Mouse (Mus musculus) spleen, adult 2 months (tissue): ENCODE measurements around the gene Rps19bp1. TPM values are rescaled to one million over a fixed set of nuclear protein-coding genes. Genes with fewer than 3 reads are reported as not detected.

Experiments used
- DNase-seq, 2 experiments: peaks; one replicate each; pipeline versions ENCODE4 v3.0.0 to v3.0.0-alpha.2; 2012 to 2021; ENCODE audit warnings: low spot score in 2 of 2, low read depth in 1 of 2
- H3K27ac ChIP-seq: fragments of 200-500 bp; 2 replicates; pipeline ENCODE4 v1.5.1; 2012; ENCODE audit warnings: low read length, inconsistent platforms; ENCODE audit not compliant: insufficient read depth
- H3K27me3 ChIP-seq: fragments of 200-500 bp; 2 replicates; pipeline ENCODE4 v1.6.1; 2012; ENCODE audit warnings: mild to moderate bottlenecking, moderate library complexity, low read length, inconsistent platforms; ENCODE audit not compliant: control insufficient read depth, insufficient read depth
- H3K36me3 ChIP-seq: fragments of 200-500 bp; 2 replicates; pipeline ENCODE4 v1.6.1; 2012; ENCODE audit warnings: mild to moderate bottlenecking, low read length, inconsistent platforms; ENCODE audit not compliant: control insufficient read depth, insufficient read depth
- H3K4me1 ChIP-seq: fragments of 200-500 bp; 2 replicates; pipeline ENCODE4 v1.6.1; 2011; ENCODE audit warnings: inconsistent platforms; ENCODE audit not compliant: control insufficient read depth, insufficient read depth, insufficient read length
- H3K4me3 ChIP-seq: fragments of 200-500 bp; 2 replicates; pipeline ENCODE4 v1.5.1; 2011; ENCODE audit warnings: mild to moderate bottlenecking, inconsistent platforms; ENCODE audit not compliant: insufficient read depth, insufficient read length; ENCODE audit errors: extremely low read depth
- CTCF ChIP-seq: fragments of 200-500 bp; IDR thresholded peaks from 2 replicates; pipeline ENCODE4 v1.5.1; 2011; ENCODE audit warnings: mild to moderate bottlenecking, inconsistent platforms; ENCODE audit not compliant: insufficient read depth, insufficient read length, insufficient replicate concordance; ENCODE audit errors: extremely low read depth
- POLR2A ChIP-seq: fragments of 200-500 bp; IDR thresholded peaks from 2 replicates; pipeline ENCODE4 v1.6.1; 2011; ENCODE audit warnings: low read depth, low read length, inconsistent platforms
- WGBS: fragments of 180-500 bp; shearing (Covaris S2); methylation state at CpG from one replicate; pipeline ENCODE4 v1.1.7; 2018; 5-methylcytosine and 5-hydroxymethylcytosine counted together
- polyA plus RNA-seq: library from polyadenylated mRNA; depleted of rRNA; stranded (reverse); fragments of >200 nt; gene quantifications from 2 replicates; pipeline ENCODE4 v1.2.3, GENCODE M21; 2012

Gene Rps19bp1
- polyA plus RNA-seq, 1 experiment, result 10.4 TPM

GRCm38 (mm10) chr15:80257602-80258239 is 6.4 kb downstream of the Rps19bp1 start:
- no peak overlapping the region for H3K4me3 ChIP-seq
- 57% methylated on average over 4 of the region's 4 CpGs for WGBS

DNA sequence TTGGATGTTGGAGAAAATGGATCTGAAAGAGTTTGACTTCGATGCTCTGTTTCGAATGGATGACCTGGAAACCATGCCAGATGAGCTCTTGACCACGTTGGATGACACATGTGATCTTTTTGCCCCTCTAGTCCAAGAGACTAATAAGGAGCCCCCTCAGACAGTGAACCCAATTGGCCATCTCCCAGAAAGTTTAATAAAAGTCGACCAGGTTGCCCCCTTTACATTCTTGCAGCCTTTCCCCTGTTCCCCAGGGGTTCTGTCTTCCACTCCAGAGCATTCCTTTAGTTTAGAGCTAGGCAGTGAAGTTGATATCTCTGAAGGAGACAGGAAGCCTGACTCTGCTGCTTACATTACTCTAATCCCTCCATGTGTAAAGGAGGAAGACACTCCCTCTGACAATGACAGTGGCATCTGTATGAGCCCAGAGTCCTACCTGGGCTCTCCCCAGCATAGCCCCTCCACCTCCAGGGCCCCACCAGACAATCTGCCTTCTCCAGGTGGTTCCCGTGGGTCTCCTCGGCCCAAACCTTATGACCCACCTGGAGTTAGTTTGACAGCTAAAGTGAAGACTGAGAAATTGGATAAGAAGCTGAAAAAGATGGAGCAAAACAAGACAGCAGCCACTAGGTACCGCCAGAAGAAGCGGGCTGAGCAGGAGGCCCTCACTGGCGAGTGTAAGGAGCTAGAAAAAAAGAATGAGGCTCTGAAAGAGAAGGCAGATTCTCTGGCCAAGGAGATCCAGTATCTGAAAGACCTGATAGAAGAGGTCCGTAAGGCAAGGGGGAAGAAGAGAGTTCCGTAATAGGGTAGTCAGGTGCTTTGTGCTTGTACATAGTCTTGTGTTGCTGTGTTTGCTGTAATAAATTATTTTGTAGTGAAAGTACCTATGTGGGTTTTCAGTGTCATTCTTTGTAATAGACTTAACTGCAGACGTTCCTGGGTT is 7.2 kb downstream of the Rps19bp1 start:
- H3K4me3 ChIP-seq, result peak overlapping the region; percentile 89
- TF ChIP-seq CTCF (no peak), POLR2A (no peak)
- peak overlapping the region; percentile 20; the same call in 1 of the 2 replicates for H3K27ac ChIP-seq
- no peaks in the 10 kb centered on the region for H3K27me3 ChIP-seq
- 70% methylated on average over 12 of the region's 12 CpGs for WGBS
- no peak for DNase-seq
- H3K4me1 ChIP-seq, result peaks cover 9% of the 10 kb centered on the region; the same call in 1 of the 2 replicates
- H3K36me3 ChIP-seq, result peaks cover 27% of the 10 kb centered on the region

More at GRCm38 (mm10) chr15:80257602-80258239, 6.4 kb downstream of the Rps19bp1 start:
- H3K27me3 ChIP-seq, result no peaks in the 10 kb centered on the region
- H3K36me3 ChIP-seq, result peaks cover 27% of the 10 kb centered on the region
- H3K4me1 ChIP-seq, result peaks cover 9% of the 10 kb centered on the region; the same call in 1 of the 2 replicates
- H3K27ac ChIP-seq, result no peak overlapping the region
- TF ChIP-seq POLR2A, result no peak
- TF ChIP-seq CTCF, result no peak
- no peak for DNase-seq

DNA sequence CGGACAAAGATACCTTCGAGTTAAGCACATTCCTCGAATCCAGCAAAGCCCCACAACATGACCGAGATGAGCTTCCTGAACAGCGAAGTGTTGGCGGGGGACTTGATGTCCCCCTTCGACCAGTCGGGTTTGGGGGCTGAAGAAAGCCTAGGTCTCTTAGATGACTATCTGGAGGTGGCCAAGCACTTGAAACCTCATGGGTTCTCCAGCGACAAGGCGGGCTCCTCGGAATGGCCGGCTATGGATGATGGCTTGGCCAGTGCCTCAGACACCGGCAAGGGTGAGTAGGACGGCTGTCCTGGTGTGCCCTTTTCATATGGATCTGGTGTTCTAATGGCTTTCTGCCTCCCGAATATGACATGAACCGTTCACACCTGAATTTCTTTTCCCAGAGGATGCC is 7.9 kb downstream of the Rps19bp1 start:
- Histone ChIP-seq H3K27me3 (no peaks in the 10 kb centered on the region), H3K4me3 (peak overlapping the region; percentile 89), H3K27ac (peak overlapping the region; percentile 64), H3K4me1 (peaks cover 9% of the 10 kb centered on the region; the same call in 1 of the 2 replicates), H3K36me3 (peaks cover 27% of the 10 kb centered on the region)
- no peak for DNase-seq
- 11% methylated on average over 16 of the region's 16 CpGs for WGBS
- TF ChIP-seq POLR2A (no peak), CTCF (no peak)

DNA sequence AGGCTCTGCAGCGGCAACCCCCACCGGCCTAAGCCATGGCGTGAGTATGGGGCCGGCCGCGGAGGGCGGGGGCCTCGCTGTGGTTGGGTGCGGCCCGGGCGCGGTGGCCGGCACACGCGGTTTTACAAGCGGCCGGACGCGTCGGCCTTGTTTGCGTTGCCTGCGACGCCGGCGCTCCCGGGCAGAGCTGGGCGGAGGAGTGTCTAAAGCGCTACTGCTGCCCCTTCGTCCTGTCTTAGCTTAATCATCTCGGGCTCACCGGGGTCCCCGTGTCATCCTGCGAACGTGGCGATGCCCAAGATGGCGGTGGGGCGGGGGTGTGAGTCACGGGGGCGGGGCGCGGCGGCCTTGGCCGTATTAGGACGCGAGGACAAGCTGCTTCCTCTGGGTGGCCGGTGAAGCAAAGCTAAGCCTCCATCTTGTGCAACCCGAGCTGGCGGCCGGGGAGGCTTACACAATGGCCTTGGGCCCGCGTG is 8.4 kb downstream of the Rps19bp1 start:
- WGBS, result under 1% methylated on average over 50 of the region's 51 CpGs
- Histone ChIP-seq H3K36me3 (peaks cover 28% of the 10 kb centered on the region), H3K27ac (peak overlapping the region; percentile 99), H3K4me1 (peaks cover 9% of the 10 kb centered on the region; the same call in 1 of the 2 replicates), H3K4me3 (peak overlapping the region; percentile 89), H3K27me3 (no peaks in the 10 kb centered on the region)
- no peak for TF ChIP-seq POLR2A
- no peak for TF ChIP-seq CTCF
- DNase-seq, result peak; percentile 75 to 79

DNA sequence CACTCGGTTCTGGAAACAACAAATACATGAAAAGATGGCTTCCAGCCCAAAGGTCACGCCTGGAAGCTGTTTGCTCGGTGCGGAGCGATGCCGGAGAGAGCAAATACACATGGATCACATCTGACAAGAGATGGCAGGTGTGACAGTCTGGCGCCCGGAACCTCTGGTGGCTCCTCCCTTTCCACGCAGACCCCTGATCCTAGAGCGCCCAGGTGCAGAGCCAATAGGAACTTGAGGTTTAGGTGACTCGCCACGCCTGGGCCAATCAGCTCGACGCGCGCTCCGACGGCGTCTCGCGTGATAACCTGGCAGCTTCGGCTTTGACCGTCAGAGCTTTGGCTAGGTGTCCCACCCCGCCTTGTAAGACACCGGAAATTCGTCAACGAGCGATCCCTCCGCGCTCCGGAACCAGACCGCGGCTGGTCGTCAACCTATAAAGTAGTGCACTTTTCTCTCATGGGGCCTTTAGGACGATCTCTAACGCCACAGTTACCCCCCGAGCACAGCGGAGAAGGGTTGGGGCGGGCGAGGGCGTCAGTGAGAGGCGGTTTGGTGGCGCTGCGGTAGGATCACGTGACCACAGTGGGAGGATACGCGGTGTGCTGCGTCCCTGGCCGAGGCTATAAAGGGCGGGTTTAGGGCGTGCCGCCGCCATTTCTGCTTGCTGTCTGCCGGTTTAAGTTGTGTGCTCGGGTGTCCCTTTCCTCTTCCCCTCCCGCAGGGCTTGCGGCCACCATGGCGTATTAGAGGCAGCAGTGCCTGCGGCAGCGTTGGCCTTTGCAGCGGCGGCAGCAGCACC is 9.1 kb downstream of the Rps19bp1 start, which contains the start of gene Atf4:
Gene Atf4 (plus strand): TSS at position 338 of the 799 bp plus-strand sequence.
- H3K4me1 ChIP-seq, result peaks cover 9% of the 10 kb centered on the region; the same call in 1 of the 2 replicates
- DNase-seq, result peak; percentile 97 to 99
- peaks cover 30% of the 10 kb centered on the region for H3K36me3 ChIP-seq
- TF ChIP-seq POLR2A, result peak; percentile 99
- no peak for TF ChIP-seq CTCF
- H3K4me3 ChIP-seq, result peak within 1 kb of the TSS; percentile 89
- under 1% methylated on average over 62 of the region's 62 CpGs for WGBS
- H3K27me3 ChIP-seq, result no peaks in the 10 kb centered on the region
- peak within 1 kb of the TSS; percentile 99 for H3K27ac ChIP-seq

DNA sequence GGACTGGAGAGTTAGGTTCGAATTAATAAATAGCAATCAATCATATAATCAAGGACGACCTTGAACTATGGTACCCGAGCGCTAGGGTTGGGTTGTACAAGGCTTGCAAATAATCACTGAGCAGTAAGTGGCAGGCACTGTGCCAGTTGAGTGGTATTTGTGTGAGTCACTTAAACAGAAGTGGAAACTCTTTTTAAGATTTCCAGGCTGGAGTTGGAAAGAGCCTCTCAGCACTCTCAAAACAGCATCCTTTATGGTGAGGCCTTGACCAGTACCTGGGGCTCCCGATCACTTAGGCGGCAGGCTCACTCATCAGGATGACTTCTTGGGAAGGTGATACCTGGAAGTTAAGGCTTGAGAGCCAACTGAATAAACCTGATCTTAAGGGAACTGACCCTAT is 9.9 kb downstream of the Rps19bp1 start:
- H3K36me3 ChIP-seq, result peaks cover 34% of the 10 kb centered on the region

More for the DNA sequence above, 9.9 kb downstream of the Rps19bp1 start:
- no peaks in the 10 kb centered on the region for H3K27me3 ChIP-seq
- DNase-seq, result no peak
- H3K4me1 ChIP-seq, result peaks cover 9% of the 10 kb centered on the region; the same call in 1 of the 2 replicates
- 70% methylated on average over 6 of the region's 6 CpGs for WGBS
- H3K4me3 ChIP-seq, result peak overlapping the region; percentile 69
- TF ChIP-seq POLR2A (no peak), CTCF (no peak)
- peak overlapping the region; percentile 94 for H3K27ac ChIP-seq
